Mouse (Mus musculus) embryonic stem cell, embryonic (primary cell): ENCODE data around the gene Pigc.

Experiments used
- CTCF ChIA-PET, 4 experiments: fragments of 300-600 bp in 2 of 4; fragments of 350-600 bp in 2 of 4; sonication (Branson Sonifier 250); formaldehyde crosslinking; loops; one replicate each; lab custom pipeline; 2022; ENCODE audit warnings: inconsistent platforms in 2 of 4; lab: Charles Lee
- POLR2A ChIA-PET, 4 experiments: fragments of 300-600 bp in 2 of 4; fragments of 350-600 bp in 2 of 4; sonication (Branson Sonifier 250); formaldehyde crosslinking; loops; one replicate each; lab custom pipeline; 2022; ENCODE audit warnings: antibody characterized with exemption in 4 of 4, inconsistent platforms in 1 of 4; lab: Charles Lee

Gene Pigc

DNA sequence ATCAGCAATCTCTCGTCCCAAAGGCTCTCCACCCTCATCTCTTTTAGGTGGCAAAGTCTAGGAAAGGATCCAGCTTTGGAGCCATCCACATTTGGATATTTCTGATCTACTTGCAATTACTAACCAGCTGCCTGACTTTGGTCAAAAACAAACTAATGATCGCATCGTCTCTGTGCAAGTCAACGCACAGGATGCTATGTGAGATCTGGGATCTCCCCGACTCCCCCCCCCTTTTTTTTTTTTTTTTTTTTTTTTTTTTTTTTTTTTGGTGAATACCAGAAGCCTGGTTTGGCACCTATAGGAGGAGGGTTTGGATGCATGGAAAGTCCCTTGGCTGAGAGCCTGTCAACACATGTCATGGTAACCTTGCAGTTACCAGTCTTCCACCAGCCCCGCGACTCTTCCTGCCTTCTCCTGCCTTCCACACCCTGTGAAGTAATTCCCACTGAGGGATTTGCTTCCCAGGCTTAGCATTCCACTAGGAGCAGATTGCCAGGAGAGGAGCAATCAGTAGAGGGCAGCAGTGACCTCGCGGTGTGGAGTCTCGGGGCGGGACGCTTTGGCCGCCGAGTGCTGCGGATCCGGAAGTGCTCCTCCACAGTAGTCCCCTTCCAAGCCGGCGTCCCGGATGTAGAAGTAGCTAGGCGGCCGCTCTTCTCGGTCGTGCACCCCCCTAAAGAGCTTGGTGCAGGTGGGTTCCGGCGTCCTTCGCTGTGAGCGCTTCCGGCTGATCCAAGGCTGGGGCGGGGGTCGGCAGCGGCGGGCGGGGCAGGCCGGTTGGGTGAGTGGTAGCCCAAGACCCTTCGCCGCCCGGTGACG, at the start of gene Pigc:
Pigc (plus strand) TSS at position 598 of the 819 bp plus-strand sequence.
- ChIA-PET POLR2A (interaction anchor here (0.5 to 2.1 kb wide), 19 partner anchors 9 to 1097 kb away, joined by 3 to 19 read pairs (median 4); partner anchors contain the start of genes Suco (in 3 of the 4) and Zbtb37 (in 1 of the 4)), CTCF (interaction anchor here (0.5 to 1.1 kb wide), 22 partner anchors 9 to 1681 kb away, joined by 3 to 12 read pairs (median 3); partner anchors contain the start of genes Dnm3 (in 1 of the 4) and Suco (in 1 of the 4))

GRCm38 (mm10) chr1:161919594-161919993, 49.4 kb upstream of the Pigc start:
- ChIA-PET POLR2A (interaction anchor here in 2 of 4 experiments (0.7 to 1.2 kb wide), 3 partner anchors 37 to 143 kb away, joined by 3 to 7 read pairs (median 4); no protein-coding TSS in a partner anchor), CTCF (interaction anchor here in 1 of 4 experiments (0.6 kb wide), 2 partner anchors 9 to 630 kb away, joined by 3 to 5 read pairs; no protein-coding TSS in a partner anchor)

- CTCF ChIA-PET: interaction anchor here in 2 of 4 experiments (0.6 to 1.1 kb wide), 2 partner anchors 11 to 56 kb away, joined by 3 read pairs; no protein-coding TSS in a partner anchor
- POLR2A ChIA-PET: interaction anchor here in 2 of 4 experiments (0.7 to 1.2 kb wide), 5 partner anchors 11 to 155 kb away, joined by 3 to 5 read pairs (median 3); no protein-coding TSS in a partner anchor
Observed at GRCm38 (mm10) chr1:161920475-161921454, 48.2 kb upstream of the Pigc start.

DNA sequence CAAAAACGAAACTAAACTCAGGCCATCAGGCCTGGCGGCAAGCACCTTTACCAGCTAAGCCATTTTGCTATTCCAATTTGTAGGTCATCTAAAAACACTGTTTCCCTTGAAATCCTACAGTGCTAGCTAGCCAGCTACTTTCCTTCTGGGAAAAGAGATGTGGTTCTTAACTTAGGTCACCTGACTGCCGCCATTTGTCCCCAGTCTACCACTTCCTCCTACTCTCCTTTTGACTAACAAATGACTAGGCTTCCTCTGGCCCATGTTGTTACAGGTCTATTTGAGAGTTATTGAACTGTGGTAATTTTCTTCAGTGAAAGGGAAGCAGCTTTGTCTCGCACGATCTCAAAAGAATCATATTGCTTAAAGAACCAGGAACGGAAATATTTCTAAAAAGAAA, 47.1 kb upstream of the Pigc start:
- CTCF ChIA-PET: no interaction called here
- POLR2A ChIA-PET: interaction anchor here in 2 of 4 experiments (0.8 to 1.6 kb wide), 2 partner anchors 10 to 45 kb away, joined by 4 to 7 read pairs; no protein-coding TSS in a partner anchor

- POLR2A ChIA-PET: interaction anchor here in 3 of 4 experiments (0.5 to 1.8 kb wide), 3 partner anchors 8 to 460 kb away, joined by 3 to 5 read pairs (median 3); no protein-coding TSS in a partner anchor
- CTCF ChIA-PET: no interaction called here
Observed at GRCm38 (mm10) chr1:161924321-161924720, 44.7 kb upstream of the Pigc start.

DNA sequence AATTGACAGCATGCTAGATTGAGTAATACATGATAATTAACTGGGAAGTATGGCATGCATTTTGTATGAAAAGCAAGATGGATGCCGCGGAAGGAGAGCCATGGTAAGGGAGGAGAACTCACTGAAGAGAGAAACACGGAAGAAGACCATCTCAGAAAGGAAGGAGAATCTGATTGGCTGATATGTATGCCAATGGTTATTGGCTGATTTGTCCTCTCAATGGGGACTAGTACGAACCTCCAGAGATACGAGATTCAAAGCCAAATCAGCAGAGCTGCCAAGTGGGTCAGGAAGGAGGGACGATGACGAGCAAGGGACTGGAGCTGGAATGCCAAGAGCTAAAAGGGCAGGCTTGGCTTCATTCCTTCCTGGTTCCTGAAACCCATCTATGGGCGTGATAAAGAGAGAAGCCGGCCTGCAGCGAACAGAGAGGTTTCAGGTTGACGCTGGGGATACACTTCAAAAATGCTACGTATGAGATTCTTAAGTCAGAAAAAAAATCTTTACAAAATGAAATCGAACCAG, 43.6 kb upstream of the Pigc start:
- CTCF ChIA-PET: no interaction called here
- POLR2A ChIA-PET: interaction anchor here in 2 of 4 experiments (0.6 to 1.8 kb wide), 3 partner anchors 9 to 111 kb away, joined by 3 to 7 read pairs (median 5); partner anchors contain the start of gene Suco (in 1 of the 2)

DNA sequence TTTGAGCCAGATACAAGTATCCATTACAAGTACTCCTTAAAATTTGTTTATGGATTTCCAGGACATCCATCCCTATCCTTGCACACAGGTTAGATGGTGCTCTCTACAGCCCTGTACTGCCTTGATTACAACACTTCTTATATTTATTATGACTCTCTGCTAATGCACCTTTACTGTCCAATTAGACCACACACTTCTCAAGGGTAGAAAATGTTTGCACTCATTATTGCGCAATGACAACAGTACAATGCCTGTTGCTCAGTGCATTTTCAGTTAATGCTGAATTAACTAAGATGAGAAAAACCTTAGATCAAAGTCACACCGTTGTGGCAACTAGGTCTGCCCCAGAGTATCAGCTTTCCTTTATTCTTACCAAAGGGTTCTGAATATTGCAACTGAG, 41.0 kb upstream of the Pigc start:
- CTCF ChIA-PET: interaction anchor here in 2 of 4 experiments (0.6 to 0.9 kb wide), 2 partner anchors 72 to 180 kb away, joined by 3 read pairs; no protein-coding TSS in a partner anchor
- POLR2A ChIA-PET: interaction anchor here in 1 of 4 experiments (1.4 kb wide), 1 partner anchor 51 kb away, joined by 3 read pairs; no protein-coding TSS in a partner anchor

GRCm38 (mm10) chr1:161931313-161931712, 37.7 kb upstream of the Pigc start:
- ChIA-PET CTCF (interaction anchor here in 1 of 4 experiments (1.4 kb wide), 1 partner anchor 38 kb away, joined by 3 read pairs; the partner anchor contains the start of gene Pigc), POLR2A (interaction anchor here in 1 of 4 experiments (0.7 to 2.4 kb wide), 5 partner anchors 9 to 54 kb away, joined by 3 to 8 read pairs (median 5); partner anchors contain the start of gene Suco)

DNA sequence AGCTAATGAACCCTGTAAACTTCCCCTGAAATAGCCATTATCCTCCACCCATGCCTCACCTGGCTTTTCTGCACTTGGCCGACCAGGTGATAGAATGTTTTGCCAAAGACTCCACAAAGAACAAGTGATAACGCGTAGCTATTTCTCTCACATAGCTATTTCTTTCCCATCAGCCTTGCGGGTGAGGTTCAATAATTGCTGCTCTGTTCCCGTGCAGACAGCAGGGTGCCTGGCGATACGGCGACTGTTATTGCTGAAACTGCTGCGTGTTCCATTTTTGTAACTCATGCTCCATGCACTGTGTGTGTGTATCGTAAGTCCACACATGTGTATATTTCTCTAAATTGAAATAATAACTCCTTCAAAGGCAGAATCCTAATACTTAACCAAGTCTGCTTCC, 37.2 kb upstream of the Pigc start:
- ChIA-PET POLR2A (interaction anchor here in 2 of 4 experiments (0.7 to 2.4 kb wide), 7 partner anchors 9 to 55 kb away, joined by 3 to 8 read pairs (median 5); partner anchors contain the start of gene Suco (in 2 of the 2)), CTCF (interaction anchor here in 1 of 4 experiments (1.4 kb wide), 1 partner anchor 37 kb away, joined by 3 read pairs; the partner anchor contains the start of gene Pigc)

- ChIA-PET POLR2A (interaction anchor here in 2 of 4 experiments (0.7 to 2.4 kb wide), 7 partner anchors 8 to 56 kb away, joined by 3 to 8 read pairs (median 5); partner anchors contain the start of gene Suco (in 2 of the 2)), CTCF (interaction anchor here in 1 of 4 experiments (1.4 kb wide), 1 partner anchor 37 kb away, joined by 3 read pairs; the partner anchor contains the start of gene Pigc)
Observed at GRCm38 (mm10) chr1:161932286-161932685, 36.7 kb upstream of the Pigc start.

GRCm38 (mm10) chr1:161942082-161942481, 26.9 kb upstream of the Pigc start:
- POLR2A ChIA-PET: interaction anchor here in 1 of 4 experiments (0.6 to 0.9 kb wide), 2 partner anchors 10 to 1020 kb away, joined by 3 read pairs; no protein-coding TSS in a partner anchor
- CTCF ChIA-PET: no interaction called here

GRCm38 (mm10) chr1:161951009-161951779, 17.8 kb upstream of the Pigc start:
- CTCF ChIA-PET: no interaction called here
- POLR2A ChIA-PET: interaction anchor here in 1 of 4 experiments (0.6 kb wide), 1 partner anchor 24 kb away, joined by 3 read pairs; no protein-coding TSS in a partner anchor

GRCm38 (mm10) chr1:161952599-161952998, 16.4 kb upstream of the Pigc start:
- POLR2A ChIA-PET: no interaction called here
- CTCF ChIA-PET: no interaction called here

GRCm38 (mm10) chr1:161955846-161956245, 13.1 kb upstream of the Pigc start:
- ChIA-PET POLR2A (no interaction called here), CTCF (no interaction called here)

- POLR2A ChIA-PET: interaction anchor here (0.5 to 1.8 kb wide), 8 partner anchors 11 to 922 kb away, joined by 3 to 10 read pairs (median 4); partner anchors contain the start of genes Pigc (in 2 of the 4) and Suco (in 2 of the 4)
- CTCF ChIA-PET: interaction anchor here in 2 of 4 experiments (0.5 to 2.1 kb wide), 6 partner anchors 11 to 910 kb away, joined by 3 to 6 read pairs (median 4); partner anchors contain the start of gene Pigc (in 2 of the 2)
Observed at GRCm38 (mm10) chr1:161957964-161958950, 10.7 kb upstream of the Pigc start.
